Mouse (Mus musculus) kidney, adult 2 months (tissue): Measurements from ENCODE around the gene Pih1d3.

Source experiments
- CTCF ChIP-seq: fragments of 200-500 bp; conservative IDR thresholded peaks from 2 replicates; pipeline ENCODE4 v1.5.1; 2011; ENCODE audit warnings: low read depth, mild to moderate bottlenecking, control low read depth, low read length, moderate library complexity, mixed read lengths; ENCODE audit not compliant: insufficient read depth, insufficient read length
- POLR2A ChIP-seq: fragments of 200-500 bp; IDR thresholded peaks from one replicate; pipeline ENCODE4 v1.6.1; 2011; ENCODE audit warnings: low read depth, low read length, control low read depth

DNA sequence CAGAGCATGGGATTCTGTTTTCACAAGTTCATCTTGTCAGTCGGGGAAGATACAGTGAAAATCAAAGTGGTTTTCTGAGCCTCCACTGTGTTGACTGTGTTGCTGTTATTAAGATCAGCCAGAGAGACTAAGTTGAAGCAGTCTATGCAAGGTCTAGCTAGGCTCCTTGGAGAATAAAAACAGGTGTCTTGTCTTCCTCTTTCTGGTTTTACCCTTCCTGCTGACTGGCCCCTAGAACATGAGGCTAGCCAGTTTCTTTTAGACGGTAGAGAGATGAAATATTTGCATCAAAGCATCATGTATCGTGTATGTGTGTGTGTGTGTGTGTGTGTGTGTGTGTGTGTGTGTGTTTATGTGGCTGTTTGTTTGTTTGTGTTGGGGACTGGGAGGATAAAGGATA lies 16.9 kb upstream of the Pih1d3 start:
- TF ChIP-seq CTCF: no peak
- TF ChIP-seq POLR2A: no peak
